Comparison of ENCODE assay signal across 24 mouse cellular contexts in genomic region chr9:8035091-8035490, GRCm38 (mm10). TPM values are rescaled to one million over a fixed set of nuclear protein-coding genes. Genes with fewer than 3 reads are reported as not detected.
DNase-seq lines count a peak whose midpoint lies in the region; ATAC-seq and TF ChIP-seq lines count a peak whose summit lies in the region.
"Had no signal": no experiment of that assay in that cellular context is flagged by ENCODE, and none has a peak within 500 bp of the region (broad histone marks: within the 10 kb centered on the region; RNA-seq: fewer than 3 reads in every experiment).

No protein-coding gene starts in this region.

- no peak overlapping the region for H3K9ac ChIP-seq in limb, embryonic 15.5 days
- H3K9ac ChIP-seq in lung, postnatal 0 days (replicated peaks; ENCODE audit: low read depth) = no peak overlapping the region
- H3K9ac ChIP-seq in embryonic facial prominence, embryonic 13.5 days = no peak overlapping the region
- H3K9ac ChIP-seq: heart, embryonic 15.5 days; limb, embryonic 12.5 days; liver, embryonic 13.5 days; midbrain, embryonic 15.5 days had no signal

- no peaks in the 10 kb centered on the region for H3K27me3 ChIP-seq in limb, embryonic 15.5 days
- H3K27me3 ChIP-seq in limb, embryonic 10.5 days (ENCODE audit: low read depth, poor library complexity, severe bottlenecking) = no peaks in the 10 kb centered on the region
- H3K27me3 ChIP-seq in lung, postnatal 0 days (replicated peaks; ENCODE audit: insufficient read depth, low read length) = no peaks in the 10 kb centered on the region
- no peaks in the 10 kb centered on the region for H3K27me3 ChIP-seq in embryonic facial prominence, embryonic 13.5 days
- no peaks in the 10 kb centered on the region for H3K27me3 ChIP-seq in myocyte (ENCODE audit: control insufficient read depth, insufficient read depth, insufficient read length)
- H3K27me3 ChIP-seq: heart, embryonic 15.5 days; limb, embryonic 12.5 days; liver, embryonic 13.5 days; midbrain, embryonic 15.5 days had no signal

- 0 out of 2 replicates have a peak, but pooled peaks cover 4% of the 10 kb centered on the region for H3K36me3 ChIP-seq in limb, embryonic 15.5 days
- no peaks in the 10 kb centered on the region for H3K36me3 ChIP-seq in limb, embryonic 10.5 days
- H3K36me3 ChIP-seq in lung, postnatal 0 days (ENCODE audit: insufficient read depth, low read length) = no peaks in the 10 kb centered on the region
- H3K36me3 ChIP-seq in embryonic facial prominence, embryonic 13.5 days = no peaks in the 10 kb centered on the region
- no peaks in the 10 kb centered on the region for H3K36me3 ChIP-seq in myocyte (ENCODE audit: control insufficient read depth, insufficient read depth)
- H3K36me3 ChIP-seq: heart, embryonic 10.5 days; heart, embryonic 15.5 days; limb, embryonic 12.5 days; liver, embryonic 13.5 days; midbrain, embryonic 15.5 days had no signal

- TF ChIP-seq POLR2A in myocyte (IDR thresholded peaks at IDR 0.05; ENCODE audit: insufficient read length, low read depth) = no peak

- 0 out of 2 replicates have a peak, but pooled peaks cover 4% of the 10 kb centered on the region for H3K4me1 ChIP-seq in limb, embryonic 15.5 days
- H3K4me1 ChIP-seq in limb, embryonic 10.5 days = peaks cover 8% of the 10 kb centered on the region
- no peaks in the 10 kb centered on the region; the same call in 1 of the 2 replicates for H3K4me1 ChIP-seq in lung, postnatal 0 days (ENCODE audit: insufficient read depth, low read depth, low read length)
- peaks cover 8% of the 10 kb centered on the region for H3K4me1 ChIP-seq in embryonic facial prominence, embryonic 13.5 days
- H3K4me1 ChIP-seq: midbrain, embryonic 15.5 days had no signal

- H3K4me3 ChIP-seq in limb, embryonic 15.5 days = no peak overlapping the region
- no peak overlapping the region for H3K4me3 ChIP-seq in limb, embryonic 10.5 days
- no peak overlapping the region for H3K4me3 ChIP-seq in lung, postnatal 0 days (ENCODE audit: low read depth, low read length)
- H3K4me3 ChIP-seq in embryonic facial prominence, embryonic 13.5 days = no peak overlapping the region
- H3K4me3 ChIP-seq in myocyte = no peak overlapping the region
- H3K4me3 ChIP-seq: erythroblast, embryonic 14.5 days; heart, embryonic 15.5 days; limb, embryonic 12.5 days; liver, embryonic 13.5 days; midbrain, embryonic 10.5 days; midbrain, embryonic 15.5 days had no signal

- DNase-seq in limb, embryonic 10.5 days (ENCODE audit: low spot score) = no peak
- no peak for DNase-seq in lung, postnatal 0 days (ENCODE audit: low spot score)
- DNase-seq in lung, postnatal 36 days = no peak
- DNase-seq in spleen, postnatal 14 days (ENCODE audit: low spot score in 2 of 2) = no peak
- DNase-seq: adrenal gland, adult 2 months; cerebellum, adult 2 months; cerebellum, postnatal 14 days; gastrocnemius, postnatal 14 days; kidney, adult 11 months; layer of hippocampus, adult 9-11 months; right cerebral cortex, postnatal 4 days had no signal

- H3K79me2 ChIP-seq in myocyte (ENCODE audit: control insufficient read depth, insufficient read depth) = no peaks in the 10 kb centered on the region

- H3K9me3 ChIP-seq in limb, embryonic 15.5 days = no peaks in the 10 kb centered on the region
- no peaks in the 10 kb centered on the region for H3K9me3 ChIP-seq in limb, embryonic 10.5 days (replicated peaks)
- H3K9me3 ChIP-seq in lung, postnatal 0 days (ENCODE audit: low read length) = no peaks in the 10 kb centered on the region
- H3K9me3 ChIP-seq in embryonic facial prominence, embryonic 13.5 days = no peaks in the 10 kb centered on the region
- H3K9me3 ChIP-seq: heart, embryonic 10.5 days; heart, embryonic 15.5 days; limb, embryonic 12.5 days; liver, embryonic 13.5 days; midbrain, embryonic 10.5 days; midbrain, embryonic 15.5 days had no signal

- no peak for TF ChIP-seq EP300 in lung, postnatal 0 days (IDR thresholded peaks at IDR 0.05)

- no peak overlapping the region for H3ac ChIP-seq in myocyte (ENCODE audit: control insufficient read depth, insufficient read length)

- H3K27ac ChIP-seq in limb, embryonic 15.5 days = peak overlapping the region; percentile 47
- no peak overlapping the region for H3K27ac ChIP-seq in limb, embryonic 10.5 days
- 0 out of 2 replicates have a peak overlapping the region, but pooled peaks have one; percentile 27 for H3K27ac ChIP-seq in lung, postnatal 0 days (ENCODE audit: low read length)
- H3K27ac ChIP-seq in embryonic facial prominence, embryonic 13.5 days = no peak overlapping the region; the same call in 1 of the 2 replicates
- H3K27ac ChIP-seq: heart, embryonic 10.5 days; heart, embryonic 15.5 days; limb, embryonic 12.5 days; liver, embryonic 13.5 days; midbrain, embryonic 10.5 days; midbrain, embryonic 15.5 days had no signal

- ATAC-seq in limb, embryonic 15.5 days (ENCODE audit: insufficient number of reproducible peaks, low FRiP score, low TSS enrichment, low read depth) = 0 out of 2 replicates have a peak, but pooled peaks have one; percentile 17
- ATAC-seq in lung, postnatal 0 days = peak; percentile 44
- no peak for ATAC-seq in embryonic facial prominence, embryonic 13.5 days (ENCODE audit: insufficient number of reproducible peaks, insufficient read depth, low FRiP score, low TSS enrichment, low read depth)
- no peak for ATAC-seq in frontal cortex, adult (ENCODE audit: low TSS enrichment)
- ATAC-seq: activated CD4-positive, CD25-positive, alpha-beta regulatory T cell, adult 4 months; hindbrain, embryonic 16.5 days had no signal

- 32% methylated on average over 4 of the region's 4 CpGs for WGBS in limb, embryonic 15.5 days
- WGBS in limb, embryonic 10.5 days = 53% methylated on average over 4 of the region's 4 CpGs
- WGBS in lung, postnatal 0 days = 31% methylated on average over 4 of the region's 4 CpGs
- 44% methylated on average over 4 of the region's 4 CpGs for WGBS in embryonic facial prominence, embryonic 13.5 days

- no peak overlapping the region for H3K4me2 ChIP-seq in limb, embryonic 15.5 days
- H3K4me2 ChIP-seq in lung, postnatal 0 days (replicated peaks; ENCODE audit: low read depth, low read length) = no peak overlapping the region
- H3K4me2 ChIP-seq in embryonic facial prominence, embryonic 13.5 days = peak overlapping the region; percentile 21; the same call in 1 of the 2 replicates
- H3K4me2 ChIP-seq in myocyte (ENCODE audit: low read depth) = peak overlapping the region; percentile 2
- H3K4me2 ChIP-seq: limb, embryonic 12.5 days; midbrain, embryonic 15.5 days had no signal

- TF ChIP-seq CTCF in lung, postnatal 0 days (IDR thresholded peaks at IDR 0.05) = no peak

TF ChIP-seq in myocyte, 11 proteins besides CTCF, POLR2A, EP300 and RAD21:
- TF ChIP-seq MAX (IDR thresholded peaks at IDR 0.05; ENCODE audit: low read depth) (no peak), MYOG (IDR thresholded peaks at IDR 0.05; ENCODE audit: control insufficient read depth in 1 of 3, insufficient read depth in 1 of 3, insufficient read length in 2 of 3, low read depth in 2 of 3) (no peak), SRF (IDR thresholded peaks at IDR 0.05; ENCODE audit: control insufficient read depth, insufficient read length, low read depth) (no peak), REST (IDR thresholded peaks at IDR 0.05; ENCODE audit: insufficient read depth, insufficient read length) (no peak), USF1 (IDR thresholded peaks at IDR 0.05; ENCODE audit: low read depth) (no peak), MYOD1 (IDR thresholded peaks at IDR 0.05; ENCODE audit: control insufficient read depth in 1 of 3, insufficient read length in 2 of 3, low read depth in 2 of 3) (no peak), POLR2AphosphoS2 (IDR thresholded peaks at IDR 0.05; ENCODE audit: insufficient read length, low read depth) (no peak), CEBPB (IDR thresholded peaks at IDR 0.05; ENCODE audit: insufficient read depth, poor library complexity, severe bottlenecking) (no peak), E2F4 (IDR thresholded peaks at IDR 0.05; ENCODE audit: insufficient read depth) (no peak), TCF3 (IDR thresholded peaks at IDR 0.05; ENCODE audit: insufficient read length, low read depth) (no peak), TCF12 (IDR thresholded peaks at IDR 0.05; ENCODE audit: insufficient read depth, poor library complexity, severe bottlenecking) (no peak)

RNA-seq across cellular contexts. Expression of gene Cfap300, which starts 7.5 kb away (rescaled TPM):
- polyA plus RNA-seq in limb, embryonic 15.5 days (2015; fragmentation: Nextera tagmentation; extraction: Ambion mirVana) = 12.6 and 12.7 TPM in 2 replicates
- 15.2 and 18.1 TPM in 2 replicates for polyA plus RNA-seq in limb, embryonic 10.5 days (2016; fragmentation: Nextera tagmentation; extraction: Ambion mirVana)
- polyA plus RNA-seq in lung, postnatal 0 days (2015; fragmentation: Nextera tagmentation; extraction: Ambion mirVana) = 5.1 and 6.5 TPM in 2 replicates
- polyA plus RNA-seq in embryonic facial prominence, embryonic 13.5 days (2015; fragmentation: Nextera tagmentation; extraction: Ambion mirVana) = 15.9 and 16.4 TPM in 2 replicates
- polyA plus RNA-seq in myocyte (2012; fragmentation: generic; extraction: Trizol) = 0.84 TPM

RNA-seq across cellular contexts. Expression of gene Yap1, which starts 30.7 kb away (rescaled TPM):
- polyA plus RNA-seq in limb, embryonic 15.5 days (2015; fragmentation: Nextera tagmentation; extraction: Ambion mirVana) = 30.8 and 41.1 TPM in 2 replicates
- polyA plus RNA-seq in limb, embryonic 10.5 days (2016; fragmentation: Nextera tagmentation; extraction: Ambion mirVana) = 49.6 and 55.6 TPM in 2 replicates
- 17.0 and 19.0 TPM in 2 replicates for polyA plus RNA-seq in lung, postnatal 0 days (2015; fragmentation: Nextera tagmentation; extraction: Ambion mirVana)
- polyA plus RNA-seq in embryonic facial prominence, embryonic 13.5 days (2015; fragmentation: Nextera tagmentation; extraction: Ambion mirVana) = 52.6 and 54.8 TPM in 2 replicates
- polyA plus RNA-seq in myocyte (2012; fragmentation: generic; extraction: Trizol) = 27.5 TPM
- polyA plus RNA-seq: activated CD4-positive, CD25-positive, alpha-beta regulatory T cell, adult 4 months; erythroblast, embryonic 14.5 days had no signal

Comparison
In these comparisons a context has a peak if more than half of its experiments do, and no peak if none do; other contexts are left out.
1. H3K27ac ChIP-seq: peak in limb, embryonic 15.5 days (single experiment) and lung, postnatal 0 days (single experiment); none in limb, embryonic 10.5 days (single experiment) and embryonic facial prominence, embryonic 13.5 days (single experiment).
2. ATAC-seq: peak in limb, embryonic 15.5 days (single experiment) and lung, postnatal 0 days (single experiment); none in embryonic facial prominence, embryonic 13.5 days (single experiment) and frontal cortex, adult (single experiment).
3. H3K4me2 ChIP-seq: peak in embryonic facial prominence, embryonic 13.5 days (single experiment) and myocyte (single experiment); none in limb, embryonic 15.5 days (single experiment) and lung, postnatal 0 days (single experiment).